Mouse (Mus musculus) neural tube, embryonic 14.5 days (tissue): ENCODE results near the gene Cltrn. TPM values are rescaled to one million over a fixed set of nuclear protein-coding genes. Genes with fewer than 3 reads are reported as not detected.

Source experiments
- ATAC-seq: fragments of 200-750 bp; cut with Nextera tagmentation; 2 replicates; pipeline ENCODE4 v1.8.0; 2017; ENCODE audit warnings: low read depth, mild to moderate bottlenecking, moderate TSS enrichment, moderate library complexity
- H3K27ac ChIP-seq: fragments of 300-500 bp; sonication (generic); 2 replicates; pipeline ENCODE4 v1.5.1; 2014; ENCODE audit warnings: low read depth, mild to moderate bottlenecking, control low read depth, low read length, moderate library complexity, mixed read lengths
- H3K27me3 ChIP-seq: fragments of 300-500 bp; sonication (generic); 2 replicates; pipeline ENCODE4 v1.6.1; 2014; ENCODE audit warnings: low read length; ENCODE audit not compliant: control insufficient read depth, insufficient read depth
- H3K36me3 ChIP-seq: fragments of 300-500 bp; sonication (generic); 2 replicates; pipeline ENCODE4 v1.6.1; 2014; ENCODE audit warnings: low read length, mixed read lengths; ENCODE audit not compliant: control insufficient read depth, insufficient read depth
- H3K4me1 ChIP-seq: fragments of 300-500 bp; sonication (generic); 2 replicates; pipeline ENCODE4 v1.6.1; 2014; ENCODE audit warnings: low read length; ENCODE audit not compliant: control insufficient read depth, insufficient read depth
- H3K4me2 ChIP-seq: fragments of 300-500 bp; sonication (generic); 2 replicates; pipeline ENCODE4 v1.6.1; 2014; ENCODE audit warnings: mild to moderate bottlenecking, low read depth, low read length, control low read depth
- H3K4me3 ChIP-seq: fragments of 300-500 bp; sonication (generic); 2 replicates; pipeline ENCODE4 v1.5.1; 2014; ENCODE audit warnings: low read depth, low read length, control low read depth, mixed read lengths
- H3K9ac ChIP-seq: fragments of 300-500 bp; sonication (generic); replicated peaks from 2 replicates; pipeline ENCODE4 v1.6.1; 2014; ENCODE audit warnings: low read depth, mild to moderate bottlenecking, control low read depth, low read length, mixed read lengths
- H3K9me3 ChIP-seq: fragments of 300-500 bp; sonication (generic); 2 replicates; pipeline ENCODE4 v1.6.1; 2016; ENCODE audit warnings: low read length; ENCODE audit not compliant: control insufficient read depth
- WGBS: fragments of 180-500 bp; shearing (Covaris S2); extraction: QIAGEN DNeasy Blood & Tissue Kit; methylation state at CpG from one replicate; pipeline ENCODE4 v1.1.7; 2014; 5-methylcytosine and 5-hydroxymethylcytosine counted together
- polyA plus RNA-seq: library from polyadenylated mRNA; unstranded; fragments of >200 nt; fragmentation: Nextera tagmentation; extraction: Ambion mirVana; gene quantifications from 2 replicates; pipeline ENCODE4 v1.2.1, GENCODE M21; 2014

The Cltrn gene
- polyA plus RNA-seq, 1 experiment from 2014 or later, result not detected

GRCm38 (mm10) chrX:164076040-164076775 lies 12.4 kb upstream of the Cltrn start, which contains the start of gene Siah1b:
Siah1b (minus strand) TSS chrX:164076493.
- Histone ChIP-seq H3K36me3 (no peaks in the 10 kb centered on the region), H3K9me3 (no peaks in the 10 kb centered on the region), H3K9ac (peak within 1 kb of the TSS; percentile 56), H3K4me1 (no peaks in the 10 kb centered on the region), H3K4me3 (peak within 1 kb of the TSS; percentile 45), H3K4me2 (peak within 1 kb of the TSS; percentile 58), H3K27ac (peak within 1 kb of the TSS; percentile 80), H3K27me3 (no peaks in the 10 kb centered on the region)
- WGBS, result 20% methylated on average over 46 of the region's 54 CpGs
- peak; percentile 99 for ATAC-seq

DNA sequence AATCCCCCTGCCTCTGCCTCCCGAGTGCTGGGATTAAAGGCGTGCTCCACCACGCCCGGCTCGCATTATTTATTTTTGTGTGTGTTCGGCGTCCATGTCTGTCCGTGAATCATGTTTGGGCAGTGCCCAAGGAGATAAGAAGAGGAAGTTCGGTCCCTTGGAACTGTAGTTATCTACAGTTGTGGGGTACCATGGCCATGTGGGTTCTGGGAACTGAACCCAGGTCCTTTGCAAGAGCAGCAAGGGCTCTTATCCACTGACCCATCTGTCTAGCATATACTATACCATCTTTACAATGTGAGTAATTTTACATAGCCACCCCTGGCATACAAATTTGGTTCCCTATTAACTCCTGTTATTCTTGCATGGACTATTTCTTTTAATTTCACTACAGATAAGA lies 6.6 kb upstream of the Cltrn start:
- Histone ChIP-seq H3K9me3 (no peaks in the 10 kb centered on the region), H3K4me2 (no peak overlapping the region), H3K4me3 (no peak overlapping the region), H3K27ac (no peak overlapping the region), H3K27me3 (no peaks in the 10 kb centered on the region), H3K4me1 (no peaks in the 10 kb centered on the region), H3K36me3 (no peaks in the 10 kb centered on the region), H3K9ac (no peak overlapping the region)
- no peak for ATAC-seq
- WGBS, result 94% methylated on average over 9 of the region's 9 CpGs

GRCm38 (mm10) chrX:164089916-164090315 lies 1.3 kb downstream of the Cltrn start:
- no peaks in the 10 kb centered on the region for H3K36me3 ChIP-seq
- ATAC-seq, result no peak
- H3K4me2 ChIP-seq, result no peak overlapping the region
- H3K4me3 ChIP-seq, result no peak overlapping the region
- H3K27me3 ChIP-seq, result no peaks in the 10 kb centered on the region; the same call in 1 of the 2 replicates
- no peaks in the 10 kb centered on the region for H3K4me1 ChIP-seq
- 83% methylated on average over 11 of the region's 11 CpGs for WGBS
- H3K27ac ChIP-seq, result no peak overlapping the region
- H3K9ac ChIP-seq, result no peak overlapping the region
- no peaks in the 10 kb centered on the region for H3K9me3 ChIP-seq

DNA sequence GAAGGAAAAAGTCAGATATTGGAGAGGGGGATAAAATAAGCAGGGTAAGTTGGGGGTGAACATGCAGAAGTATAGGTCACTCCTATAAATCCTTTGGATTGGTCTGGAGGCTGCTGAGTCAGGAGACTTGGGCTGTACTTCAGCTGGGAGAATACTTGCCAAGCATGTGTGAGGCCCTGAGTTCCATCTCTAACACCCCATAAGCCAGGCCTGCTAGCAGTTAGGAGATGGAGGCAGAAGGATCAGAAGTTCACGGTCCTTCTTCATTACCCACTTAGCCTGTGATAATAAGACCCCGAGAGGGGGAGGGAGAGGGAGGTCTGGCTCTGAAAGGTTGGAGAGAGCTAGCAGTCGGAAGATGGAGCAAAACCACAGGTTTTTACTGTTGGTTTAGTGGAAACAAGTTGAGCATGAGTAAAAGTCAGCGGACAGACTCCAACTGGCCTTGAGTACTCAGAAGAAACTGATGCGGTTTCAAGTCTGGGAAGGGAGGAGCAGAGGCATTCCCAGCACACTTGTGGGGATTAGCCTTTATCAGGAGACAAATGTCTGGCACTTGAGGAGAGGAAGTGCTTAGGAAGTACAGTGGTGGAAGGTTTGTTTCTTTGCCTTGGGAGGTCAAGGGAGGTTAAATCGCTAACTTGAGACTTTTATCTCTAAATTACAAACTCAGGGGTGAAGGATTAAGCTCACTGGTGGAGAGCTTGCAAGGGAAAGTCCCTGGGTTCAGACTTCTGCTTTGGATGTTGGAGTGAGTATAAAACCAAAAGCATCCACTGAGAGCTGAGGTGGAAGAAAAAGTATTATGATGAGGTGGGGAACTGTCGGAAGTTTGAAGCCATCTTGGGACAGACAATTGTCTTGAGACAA lies 3.9 kb downstream of the Cltrn start:
- no peaks in the 10 kb centered on the region for H3K36me3 ChIP-seq
- no peaks in the 10 kb centered on the region for H3K4me1 ChIP-seq
- no peak overlapping the region for H3K4me2 ChIP-seq
- no peaks in the 10 kb centered on the region for H3K9me3 ChIP-seq
- 63% methylated on average over 7 of the region's 7 CpGs for WGBS
- no peaks in the 10 kb centered on the region; the same call in 1 of the 2 replicates for H3K27me3 ChIP-seq
- ATAC-seq, result no peak
- no peak overlapping the region for H3K9ac ChIP-seq
- no peak overlapping the region for H3K27ac ChIP-seq
- H3K4me3 ChIP-seq, result no peak overlapping the region

DNA sequence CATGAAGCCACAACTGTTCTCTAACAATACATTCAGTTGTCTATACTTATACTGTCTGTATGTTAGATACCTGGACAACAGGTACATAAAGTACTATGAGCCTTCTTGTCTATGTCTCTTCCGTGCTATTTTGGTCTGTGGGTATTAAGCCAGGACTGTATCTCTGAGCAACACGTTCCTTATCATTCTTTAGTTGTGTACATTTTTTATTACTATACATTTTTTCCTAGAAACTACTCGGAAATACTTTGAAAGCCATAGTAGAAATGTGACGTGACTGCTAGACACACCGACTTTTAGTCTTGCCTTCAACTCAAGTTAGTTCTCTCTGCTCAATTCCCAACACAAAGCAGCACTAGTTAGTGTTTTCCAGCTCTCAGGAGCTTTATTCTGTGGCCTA lies 4.8 kb downstream of the Cltrn start:
- 86% methylated on average over 5 of the region's 5 CpGs for WGBS
- Histone ChIP-seq H3K36me3 (no peaks in the 10 kb centered on the region), H3K9ac (no peak overlapping the region), H3K4me1 (no peaks in the 10 kb centered on the region), H3K4me2 (no peak overlapping the region), H3K27ac (no peak overlapping the region), H3K9me3 (no peaks in the 10 kb centered on the region), H3K27me3 (no peaks in the 10 kb centered on the region; the same call in 1 of the 2 replicates), H3K4me3 (no peak overlapping the region)
- ATAC-seq, result no peak

- Histone ChIP-seq H3K36me3 (no peaks in the 10 kb centered on the region), H3K27me3 (no peaks in the 10 kb centered on the region; the same call in 1 of the 2 replicates), H3K9me3 (no peaks in the 10 kb centered on the region), H3K9ac (no peak overlapping the region), H3K27ac (no peak overlapping the region), H3K4me2 (no peak overlapping the region), H3K4me1 (no peaks in the 10 kb centered on the region), H3K4me3 (no peak overlapping the region)
- ATAC-seq, result no peak
- 82% methylated on average over 2 of the region's 2 CpGs for WGBS
Measured at GRCm38 (mm10) chrX:164095838-164096237, 7.2 kb downstream of the Cltrn start.

- H3K36me3 ChIP-seq, result no peaks in the 10 kb centered on the region
- ATAC-seq, result no peak
- H3K9ac ChIP-seq, result no peak overlapping the region
- H3K27ac ChIP-seq, result no peak overlapping the region
- no peaks in the 10 kb centered on the region for H3K9me3 ChIP-seq
- no peak overlapping the region for H3K4me2 ChIP-seq
- H3K4me1 ChIP-seq, result no peaks in the 10 kb centered on the region
- no peaks in the 10 kb centered on the region for H3K27me3 ChIP-seq
- H3K4me3 ChIP-seq, result no peak overlapping the region
Measured at GRCm38 (mm10) chrX:164101483-164101882, 12.9 kb downstream of the Cltrn start.

- WGBS, result 89% methylated on average over 7 of the region's 7 CpGs
- Histone ChIP-seq H3K27ac (no peak overlapping the region), H3K9me3 (no peaks in the 10 kb centered on the region), H3K27me3 (no peaks in the 10 kb centered on the region), H3K9ac (no peak overlapping the region), H3K4me1 (no peaks in the 10 kb centered on the region), H3K36me3 (no peaks in the 10 kb centered on the region), H3K4me3 (no peak overlapping the region), H3K4me2 (no peak overlapping the region)
- no peak for ATAC-seq
Measured at GRCm38 (mm10) chrX:164102198-164102597, 13.6 kb downstream of the Cltrn start.

GRCm38 (mm10) chrX:164102656-164103055 lies 14.0 kb downstream of the Cltrn start:
- Histone ChIP-seq H3K36me3 (no peaks in the 10 kb centered on the region), H3K9me3 (no peaks in the 10 kb centered on the region), H3K27me3 (no peaks in the 10 kb centered on the region), H3K9ac (no peak overlapping the region), H3K4me1 (no peaks in the 10 kb centered on the region), H3K4me3 (no peak overlapping the region), H3K27ac (no peak overlapping the region), H3K4me2 (no peak overlapping the region)
- 68% methylated on average over 6 of the region's 6 CpGs for WGBS
- 0 out of 2 replicates have a peak, but pooled peaks have one; percentile 11 for ATAC-seq
